Mouse (Mus musculus) adrenal gland, postnatal 25 days (tissue): Measurements from ENCODE around the gene Foxa3. TPM values are rescaled to one million over a fixed set of nuclear protein-coding genes. Genes with fewer than 3 reads are reported as not detected.

ENCODE experiments used
- DNase-seq: peaks from one replicate; pipeline ENCODE4 v3.0.0; 2021; ENCODE audit warnings: mixed read lengths
- total RNA-seq: library from RNA; stranded (reverse); gene quantifications from 2 replicates; pipeline ENCODE4 v1.2.3, GENCODE M21; 2021

Gene Foxa3
- total RNA-seq, 1 experiment from 2014 or later = not detected

DNA sequence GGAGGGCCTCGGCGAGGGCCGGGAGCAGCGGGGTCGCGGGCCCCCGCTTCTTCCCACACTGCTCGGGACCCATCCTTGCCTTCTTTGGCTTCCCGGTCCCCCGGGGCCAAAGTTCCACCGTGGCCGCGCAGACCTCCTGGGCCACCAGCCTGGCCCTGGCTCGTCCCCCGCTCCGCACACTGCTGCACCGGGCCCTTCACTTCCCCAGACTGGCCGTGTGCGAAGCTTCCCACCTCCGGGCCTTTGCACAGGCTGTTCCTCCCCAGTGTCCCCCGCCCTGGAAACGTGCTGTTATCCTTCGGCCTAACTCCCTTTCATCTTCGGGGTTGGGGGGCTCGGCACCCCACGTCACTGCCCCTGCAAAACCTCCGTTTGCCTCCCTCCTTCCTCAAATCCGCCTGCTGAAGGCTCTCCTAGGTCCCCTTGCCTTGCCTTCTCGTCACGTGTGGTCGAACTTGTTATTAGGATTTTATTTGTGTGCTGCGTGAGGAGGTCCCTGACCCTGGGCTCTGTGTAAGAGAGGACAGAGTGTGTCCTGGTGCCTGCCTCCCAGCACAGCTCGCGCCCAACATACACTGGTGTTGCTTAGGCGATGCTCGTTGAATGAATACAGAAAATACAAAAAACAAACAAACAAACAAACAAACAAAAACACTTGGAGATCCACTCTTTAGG, 1.4 kb upstream of the Foxa3 start:
- DNase-seq = no peak

GRCm38 (mm10) chr7:19024096-19024506, 763 bp upstream of the Foxa3 start, which contains the start of gene Sympk:
Sympk (plus strand) TSS chr7:19024377.
- DNase-seq = peak; percentile 95

DNA sequence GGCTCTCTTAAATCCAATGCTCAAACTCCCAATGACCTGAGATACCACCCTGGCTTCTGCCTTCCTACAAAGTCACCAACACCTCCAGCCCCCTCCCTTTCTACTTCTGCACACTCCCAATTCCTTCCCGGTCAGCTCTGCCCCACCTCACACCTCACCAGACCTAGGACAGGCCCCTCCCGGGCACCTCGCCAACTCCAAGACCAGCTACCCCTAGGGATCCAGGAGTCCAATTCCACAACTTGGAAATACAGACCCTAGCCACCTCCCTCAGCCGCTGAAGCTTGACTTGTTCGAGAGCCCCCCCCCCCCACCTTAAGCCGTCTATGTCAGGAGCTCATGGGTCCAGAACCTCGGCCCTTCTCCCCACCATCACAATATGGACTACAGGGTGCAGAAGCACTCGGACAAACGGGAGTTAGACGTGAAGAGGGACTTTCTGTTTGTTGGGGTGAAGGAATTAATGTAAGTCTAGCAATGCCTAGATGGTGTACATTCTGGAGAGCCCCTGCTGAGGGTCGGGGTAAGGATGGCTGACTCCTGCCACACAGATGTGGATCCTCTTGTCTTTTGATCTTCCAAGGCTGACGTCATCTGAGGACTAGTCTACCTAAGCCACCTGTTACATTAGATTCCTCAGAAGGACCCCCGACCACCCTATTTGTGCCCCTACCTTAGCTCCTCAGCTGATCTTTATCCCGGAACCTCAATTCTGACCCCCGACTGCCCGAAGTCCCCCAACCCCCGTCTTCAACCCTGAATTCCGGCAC, 964 bp downstream of the Foxa3 start:
- DNase-seq = no peak

DNA sequence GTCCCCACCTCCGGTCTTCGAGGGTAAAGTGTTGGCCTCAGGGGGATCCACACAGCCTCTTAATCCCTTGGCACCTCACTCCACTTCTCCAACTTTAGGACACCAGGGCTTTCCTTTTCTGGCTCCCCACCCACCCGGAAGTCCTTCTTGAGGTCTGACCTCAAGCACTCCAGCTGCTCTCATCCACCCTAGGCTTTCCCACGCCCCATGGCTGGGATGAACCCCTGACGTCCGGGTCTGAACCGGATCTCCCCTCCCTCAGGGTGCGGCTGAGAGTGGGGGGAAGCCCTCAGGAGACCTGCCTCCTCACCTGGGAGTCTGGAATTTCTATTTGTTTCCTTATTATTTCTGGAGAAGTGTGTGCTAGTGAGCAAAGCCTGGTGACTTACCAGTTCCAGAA, 2.3 kb downstream of the Foxa3 start:
- no peak for DNase-seq

DNA sequence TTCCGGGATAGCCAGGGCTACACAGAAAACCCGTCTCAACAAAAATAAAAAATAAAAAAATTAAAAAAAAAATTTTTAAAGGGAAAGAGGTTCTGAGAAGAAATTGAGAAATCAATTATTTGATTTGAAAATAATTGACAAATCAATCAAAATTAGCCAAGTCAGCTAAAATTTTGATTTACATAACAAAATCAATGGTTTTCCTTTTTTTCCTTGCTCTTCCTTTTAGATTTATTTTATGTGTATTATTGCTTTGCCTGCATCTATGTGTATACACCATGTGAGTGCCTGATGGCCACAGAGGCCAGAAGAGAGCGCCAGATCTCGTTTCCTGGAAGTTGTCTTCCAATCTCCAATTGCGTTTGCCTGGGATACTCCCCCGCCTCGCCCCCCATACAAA, 5.4 kb downstream of the Foxa3 start:
- DNase-seq = no peak

GRCm38 (mm10) chr7:19016042-19016441, 7.3 kb downstream of the Foxa3 start:
- DNase-seq = no peak

DNA sequence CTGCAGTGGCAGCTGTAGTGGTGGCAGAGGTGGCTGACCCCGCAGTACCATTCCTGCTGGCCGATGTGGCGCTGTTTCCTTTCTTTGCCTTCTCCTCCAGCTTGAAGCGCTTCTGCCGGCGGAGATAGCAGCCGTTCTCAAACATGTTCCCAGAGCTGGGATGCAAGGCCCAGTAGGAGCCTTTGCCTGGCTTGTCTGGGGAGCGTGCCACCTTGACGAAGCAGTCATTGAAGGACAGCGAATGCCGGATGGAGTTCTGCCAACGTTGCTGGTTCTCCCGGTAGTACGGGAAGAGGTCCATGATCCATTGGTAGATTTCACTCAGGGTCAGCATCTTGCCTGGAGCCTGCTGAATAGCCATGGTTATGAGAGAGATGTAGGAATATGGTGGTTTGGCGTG, 8.9 kb downstream of the Foxa3 start:
- DNase-seq = no peak

DNA sequence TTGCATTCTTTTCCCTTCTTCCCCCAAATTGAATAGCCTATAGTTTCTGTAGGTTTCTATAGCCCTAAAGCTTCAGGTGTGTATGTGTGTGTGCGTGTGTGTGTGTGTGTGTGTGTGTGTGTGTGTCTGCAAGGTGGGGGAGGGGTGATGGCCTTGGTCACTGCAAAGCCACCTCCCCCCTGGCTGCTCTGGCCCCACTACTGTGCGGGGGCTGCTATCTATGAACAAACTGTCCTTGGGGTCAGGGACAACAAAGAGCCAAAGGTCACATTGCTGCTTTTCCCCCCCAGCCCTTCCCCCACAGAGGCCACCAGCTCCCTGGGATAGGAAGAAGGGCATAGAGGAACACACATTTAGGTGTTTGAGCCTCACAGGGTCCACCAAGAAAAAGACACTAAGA, 10.5 kb downstream of the Foxa3 start:
- no peak for DNase-seq

GRCm38 (mm10) chr7:19012025-19012621, 11.2 kb downstream of the Foxa3 start:
- peak; percentile 42 for DNase-seq

- DNase-seq = no peak
Observed at GRCm38 (mm10) chr7:19010581-19010980, 12.8 kb downstream of the Foxa3 start.

GRCm38 (mm10) chr7:19007026-19007977, 16.0 kb downstream of the Foxa3 start:
- no peak for DNase-seq

DNA sequence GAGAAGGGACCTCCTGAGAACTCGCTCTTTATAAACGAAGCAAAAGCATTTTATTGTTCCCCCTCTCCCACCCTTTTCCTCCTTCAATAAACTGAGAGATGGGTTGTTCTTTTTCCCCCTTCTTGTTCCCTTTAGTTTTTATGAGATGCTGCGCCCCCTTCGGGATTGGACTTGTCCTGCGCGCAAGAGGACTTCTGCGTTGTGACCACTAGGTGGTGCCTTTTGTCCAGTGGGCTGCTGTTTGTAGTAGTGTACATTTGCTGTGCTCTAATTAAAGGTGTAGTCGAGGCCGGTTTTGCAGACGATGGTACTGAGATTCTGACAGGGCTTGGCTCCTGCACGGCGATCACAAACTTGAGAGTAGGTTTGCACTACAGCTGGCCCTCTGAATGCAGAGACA, 16.9 kb downstream of the Foxa3 start:
- peak; percentile 73 for DNase-seq

GRCm38 (mm10) chr7:19005417-19006121, 17.8 kb downstream of the Foxa3 start:
- DNase-seq = no peak

DNA sequence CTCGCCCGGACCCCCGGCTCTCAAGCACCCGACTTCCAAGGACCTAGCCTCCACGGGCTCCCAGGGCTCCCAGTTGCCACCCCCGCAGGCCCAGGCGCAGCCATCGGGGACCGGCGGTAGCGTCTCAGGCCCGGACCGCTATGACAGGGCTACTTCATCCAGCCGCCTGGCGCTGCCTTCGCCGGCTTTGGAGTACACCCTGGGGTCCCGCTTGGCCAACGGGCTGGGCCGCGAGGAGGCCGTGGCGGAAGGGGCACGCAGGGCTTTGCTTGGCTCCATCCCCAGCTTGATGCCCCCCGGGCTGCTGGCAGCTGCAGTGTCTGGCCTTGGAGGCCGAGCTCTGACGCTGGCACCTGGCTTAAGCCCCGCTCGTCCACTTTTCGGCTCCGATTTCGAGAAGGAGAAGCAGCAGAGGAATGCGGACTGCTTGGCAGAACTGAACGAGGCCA, 18.7 kb downstream of the Foxa3 start:
- peak; percentile 49 for DNase-seq

DNA sequence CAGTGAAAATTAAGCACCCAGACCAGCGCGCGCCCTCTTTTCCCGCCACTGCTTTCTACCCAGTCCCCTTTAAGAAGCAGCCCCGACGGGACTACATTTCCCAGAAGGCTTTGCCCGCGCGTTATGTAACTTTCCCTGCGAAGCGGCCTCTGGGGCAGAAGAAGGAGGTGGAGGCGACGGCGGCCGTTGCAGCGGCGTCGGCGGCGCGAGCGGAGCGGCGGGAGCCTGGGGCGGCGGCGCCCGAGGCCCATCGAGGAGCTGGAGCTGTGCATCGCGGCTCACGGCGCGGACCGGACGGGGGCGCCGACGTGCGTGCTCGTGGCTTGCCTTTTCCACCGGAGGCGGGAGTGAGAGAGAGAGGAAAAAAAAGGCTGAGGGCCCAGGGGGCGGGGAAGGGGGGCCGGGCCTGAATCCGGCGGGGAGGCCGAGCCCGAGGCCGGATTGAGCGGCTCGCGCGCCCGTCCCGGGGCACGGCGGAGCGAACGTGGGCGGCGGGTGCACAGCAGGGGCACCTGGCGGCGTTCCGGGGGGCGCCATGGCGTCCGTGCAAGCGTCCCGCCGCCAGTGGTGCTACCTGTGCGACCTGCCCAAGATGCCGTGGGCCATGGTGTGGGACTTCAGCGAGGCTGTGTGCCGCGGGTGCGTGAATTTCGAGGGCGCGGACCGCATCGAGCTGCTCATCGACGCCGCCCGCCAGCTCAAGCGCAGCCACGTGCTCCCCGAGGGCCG, 19.3 kb downstream of the Foxa3 start, which contains the start of gene Irf2bp1:
Gene Irf2bp1 (plus strand): TSS at position 143 of the 729 bp plus-strand sequence.
- peak; percentile 89 for DNase-seq

- DNase-seq = peak; percentile 53
Observed at GRCm38 (mm10) chr7:19002848-19003498, 20.4 kb downstream of the Foxa3 start.

GRCm38 (mm10) chr7:19002115-19002514, 21.2 kb downstream of the Foxa3 start:
- no peak for DNase-seq

GRCm38 (mm10) chr7:19001807-19002085, 21.6 kb downstream of the Foxa3 start:
- no peak for DNase-seq

- DNase-seq = peak; percentile 64
Observed at GRCm38 (mm10) chr7:19001066-19001806, 22.1 kb downstream of the Foxa3 start.

DNA sequence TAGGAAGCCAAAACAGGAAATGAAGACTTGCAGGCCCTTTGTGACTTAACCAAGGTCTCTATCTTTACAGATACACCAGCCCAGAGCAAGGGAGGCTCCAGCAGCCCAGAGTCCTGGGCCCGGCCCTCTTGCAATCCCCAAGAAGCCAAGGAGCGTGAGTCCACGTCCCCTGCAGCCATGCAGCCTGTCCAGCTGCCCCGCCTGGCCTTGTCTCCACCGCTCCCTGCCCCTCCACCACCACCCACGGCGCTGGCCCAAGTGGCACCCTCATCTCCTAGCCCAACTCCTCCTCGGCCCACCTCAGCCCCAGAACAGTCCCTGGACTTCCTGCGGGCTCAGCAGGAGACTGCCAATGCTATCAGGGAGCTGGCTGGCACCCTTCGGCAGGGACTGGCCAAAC, 22.9 kb downstream of the Foxa3 start:
- no peak for DNase-seq
